Mouse (Mus musculus): Measurements from ENCODE around the gene Pygo2. TPM values are rescaled to one million over a fixed set of nuclear protein-coding genes. Genes with fewer than 3 reads are reported as not detected.
A peak's percentile ranks its signal among the peaks of the same experiment; 100 is the strongest.

Pygo2 gene
- polyA plus RNA-seq, 1 experiment, result 26.2 TPM

DNA sequence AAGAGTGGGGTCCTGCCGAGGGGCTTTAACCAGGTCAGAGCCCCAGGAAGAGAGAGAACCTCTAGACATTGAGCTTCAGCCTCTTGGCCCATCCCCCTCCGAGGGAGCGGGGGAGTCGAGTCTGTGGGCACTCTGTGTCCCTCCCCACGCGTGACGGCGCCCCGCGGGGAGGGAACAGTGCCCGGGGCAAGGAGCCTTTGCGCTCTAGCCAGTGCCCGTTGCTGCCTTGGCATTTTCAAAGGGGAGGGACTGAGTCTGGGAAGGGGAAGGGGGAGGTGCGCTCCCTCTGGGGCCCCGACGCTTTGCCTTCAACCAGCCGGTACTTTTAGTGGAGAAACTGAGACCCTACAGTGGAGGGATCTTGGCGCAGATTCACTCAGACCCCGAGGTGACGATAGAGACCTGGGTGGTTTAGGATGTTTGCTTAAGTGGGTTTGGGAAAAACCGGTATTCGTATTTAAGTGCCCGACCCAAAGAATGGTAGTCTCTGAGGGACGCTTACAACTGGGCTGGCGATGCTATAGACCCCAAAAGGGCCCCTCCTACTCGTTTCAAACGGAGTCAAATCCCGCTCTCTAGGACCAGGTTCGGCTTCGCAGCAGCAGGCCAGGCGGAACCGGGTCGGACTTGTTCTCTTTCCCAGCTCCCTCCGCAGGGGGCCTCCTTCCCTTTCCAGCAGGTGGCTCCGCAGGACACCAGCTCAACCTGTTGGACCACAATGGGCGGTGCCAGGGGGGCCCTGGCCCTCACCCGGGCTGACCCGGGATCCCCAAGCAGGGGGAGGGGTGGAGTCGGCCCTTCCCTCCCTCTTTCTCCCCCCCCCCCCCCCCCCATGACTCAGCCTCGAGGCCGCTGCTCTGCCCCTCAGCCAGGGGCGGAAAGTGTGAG is 35.8 kb upstream of the Pygo2 start, which contains the start of gene Zbtb7b:
TSS of gene Zbtb7b (minus strand) at position 771 of the 888 bp plus-strand sequence.
- TF ChIP-seq POLR2A (IDR thresholded peaks at IDR 0.05; ENCODE audit: low read depth, low read length) (peak; percentile 22), CTCF (conservative IDR thresholded peaks at IDR 0.05; ENCODE audit: insufficient read depth, insufficient read length, low read depth, low read length) (peak; percentile 34)
- DNase-seq, result peak; percentile 95
- Histone ChIP-seq H3K27ac (ENCODE audit: insufficient read depth, low read depth, low read length) (peak within 1 kb of the TSS; percentile 97), H3K36me3 (ENCODE audit: control insufficient read depth, insufficient read depth, low read length) (no peaks in the 10 kb centered on the region), H3K4me1 (ENCODE audit: control insufficient read depth, insufficient read depth, low read length) (peaks cover 24% of the 10 kb centered on the region), H3K27me3 (replicated peaks; ENCODE audit: control insufficient read depth, insufficient read depth, low read length) (no peaks in the 10 kb centered on the region), H3K4me3 (ENCODE audit: insufficient read depth, low read depth, low read length) (peak within 1 kb of the TSS; percentile 65)
- WGBS, result under 1% methylated on average over 39 of the region's 42 CpGs

DNA sequence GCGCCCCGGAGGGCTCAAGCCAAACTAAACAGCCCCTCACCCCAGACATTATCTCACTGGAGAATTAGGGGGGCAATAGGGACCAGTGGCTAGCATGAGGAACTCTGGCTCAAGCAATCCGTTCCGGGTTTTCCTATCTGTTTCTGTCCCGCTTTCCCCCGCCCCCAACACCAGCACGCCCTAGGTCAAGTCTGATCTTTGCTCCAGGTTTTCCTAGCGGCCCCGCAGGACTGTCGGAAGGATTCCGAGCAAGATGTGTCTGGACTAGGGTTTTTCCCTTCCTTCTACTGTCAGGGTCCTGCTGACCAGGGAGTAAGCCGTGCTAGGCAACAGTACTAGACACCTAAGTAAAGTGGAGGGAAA is 35.1 kb upstream of the Pygo2 start:
- peak; percentile 95 for DNase-seq
- Histone ChIP-seq H3K4me1 (ENCODE audit: control insufficient read depth, insufficient read depth, low read length) (peaks cover 19% of the 10 kb centered on the region), H3K4me3 (ENCODE audit: insufficient read depth, low read depth, low read length) (peak overlapping the region; percentile 65), H3K27me3 (replicated peaks; ENCODE audit: control insufficient read depth, insufficient read depth, low read length) (no peaks in the 10 kb centered on the region), H3K36me3 (ENCODE audit: control insufficient read depth, insufficient read depth, low read length) (no peaks in the 10 kb centered on the region), H3K27ac (ENCODE audit: insufficient read depth, low read depth, low read length) (peak overlapping the region; percentile 93)
- peak; percentile 26 for TF ChIP-seq POLR2A (IDR thresholded peaks at IDR 0.05; ENCODE audit: low read depth, low read length)
- TF ChIP-seq CTCF (conservative IDR thresholded peaks at IDR 0.05; ENCODE audit: insufficient read depth, insufficient read length, low read depth, low read length), result no peak
- 1% methylated on average over 10 of the region's 12 CpGs for WGBS

DNA sequence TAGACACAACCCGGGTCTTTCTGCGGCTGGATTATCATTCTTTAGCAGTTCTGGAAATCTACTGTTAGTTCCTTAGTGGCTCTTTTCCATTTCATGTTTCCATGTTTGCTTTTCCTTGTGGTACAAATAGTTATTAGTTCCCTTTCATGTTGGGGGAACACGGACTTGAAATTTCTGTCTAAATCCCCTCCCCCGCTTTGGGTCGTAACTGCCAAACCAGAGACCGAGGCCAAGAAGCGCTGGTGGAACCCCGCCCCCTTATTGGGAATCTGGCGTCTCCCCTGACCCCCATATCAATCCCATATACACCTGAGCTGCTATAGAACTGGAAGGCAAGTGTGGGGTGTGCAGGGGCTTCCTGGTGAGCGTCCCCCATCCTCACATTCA is 34.6 kb upstream of the Pygo2 start:
- DNase-seq, result peak; percentile 32
- peak overlapping the region; percentile 65 for H3K4me3 ChIP-seq (ENCODE audit: insufficient read depth, low read depth, low read length)
- H3K4me1 ChIP-seq (ENCODE audit: control insufficient read depth, insufficient read depth, low read length), result peaks cover 13% of the 10 kb centered on the region; the same call in 1 of the 2 replicates
- WGBS, result 7% methylated on average over 10 of the region's 10 CpGs
- H3K27ac ChIP-seq (ENCODE audit: insufficient read depth, low read depth, low read length), result peak overlapping the region; percentile 93
- no peak for TF ChIP-seq CTCF (conservative IDR thresholded peaks at IDR 0.05; ENCODE audit: insufficient read depth, insufficient read length, low read depth, low read length)
- TF ChIP-seq POLR2A (IDR thresholded peaks at IDR 0.05; ENCODE audit: low read depth, low read length), result no peak
- no peaks in the 10 kb centered on the region for H3K27me3 ChIP-seq (replicated peaks; ENCODE audit: control insufficient read depth, insufficient read depth, low read length)
- no peaks in the 10 kb centered on the region for H3K36me3 ChIP-seq (ENCODE audit: control insufficient read depth, insufficient read depth, low read length)

DNA sequence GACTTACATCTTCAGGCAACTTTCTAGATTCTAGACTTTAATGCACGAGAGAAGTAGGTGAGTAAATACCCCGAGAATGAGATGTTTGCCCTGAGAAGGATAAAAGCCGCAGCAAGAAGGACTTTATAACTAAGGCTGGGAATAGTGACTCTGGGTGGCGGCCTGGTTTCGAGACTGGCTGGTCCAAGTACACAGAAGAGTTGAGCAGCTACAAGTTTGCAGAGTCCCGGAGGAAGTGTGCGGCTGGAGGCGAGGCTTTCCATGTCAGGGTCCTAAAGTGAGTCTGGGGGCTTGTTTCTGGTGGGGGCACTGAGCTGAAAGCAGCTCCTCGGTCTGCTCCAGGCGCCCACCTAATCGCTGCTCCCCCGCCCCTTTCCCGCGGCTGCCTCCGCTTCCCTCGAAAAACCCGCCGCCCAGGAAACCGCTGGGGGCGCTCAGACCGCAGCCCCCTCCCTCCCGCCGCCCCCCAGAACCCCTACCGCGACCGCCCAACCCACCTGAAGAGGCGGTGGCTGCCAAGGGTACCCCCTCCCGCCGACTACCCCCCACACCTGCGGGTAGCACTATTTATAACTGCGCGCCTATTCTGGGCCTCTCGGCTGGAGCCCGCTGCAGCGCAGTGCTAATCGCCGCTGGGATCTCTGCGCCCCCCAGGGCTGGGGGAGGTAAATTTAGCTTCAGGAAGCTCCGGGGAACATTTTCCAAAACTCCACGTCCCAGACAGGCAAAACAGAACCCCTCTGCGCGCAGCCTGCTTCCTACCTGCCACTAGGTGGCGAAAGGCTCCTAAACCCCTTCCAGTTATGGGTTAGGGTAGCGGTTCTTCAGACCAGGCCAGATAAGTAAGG is 34.0 kb upstream of the Pygo2 start:
- Histone ChIP-seq H3K4me1 (ENCODE audit: control insufficient read depth, insufficient read depth, low read length) (peaks cover 10% of the 10 kb centered on the region; the same call in 1 of the 2 replicates), H3K4me3 (ENCODE audit: insufficient read depth, low read depth, low read length) (peak overlapping the region; percentile 65), H3K27me3 (replicated peaks; ENCODE audit: control insufficient read depth, insufficient read depth, low read length) (no peaks in the 10 kb centered on the region), H3K36me3 (ENCODE audit: control insufficient read depth, insufficient read depth, low read length) (no peaks in the 10 kb centered on the region), H3K27ac (ENCODE audit: insufficient read depth, low read depth, low read length) (peak overlapping the region; percentile 6)
- 1% methylated on average over 44 of the region's 44 CpGs for WGBS
- peak; percentile 90 for TF ChIP-seq CTCF (conservative IDR thresholded peaks at IDR 0.05; ENCODE audit: insufficient read depth, insufficient read length, low read depth, low read length)
- TF ChIP-seq POLR2A (IDR thresholded peaks at IDR 0.05; ENCODE audit: low read depth, low read length), result no peak
- DNase-seq, result peak; percentile 82

DNA sequence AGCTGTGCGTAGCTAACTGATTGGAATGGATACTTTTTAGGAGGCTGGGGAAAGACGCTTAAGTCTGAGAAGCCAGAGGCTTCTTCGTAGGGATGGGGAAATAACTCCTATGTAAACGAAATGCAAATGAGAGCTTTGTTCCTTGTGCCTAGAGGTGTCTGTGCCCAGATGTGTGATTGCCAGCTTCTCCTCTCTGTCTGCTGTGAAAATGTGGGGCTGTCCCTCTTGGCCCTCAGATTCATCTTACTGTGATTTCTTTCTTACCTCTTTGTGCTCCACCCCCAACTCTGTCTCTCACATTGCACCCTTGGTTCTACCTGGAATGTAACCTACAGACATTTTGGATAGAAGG is 33.4 kb upstream of the Pygo2 start:
- no peak for TF ChIP-seq CTCF (conservative IDR thresholded peaks at IDR 0.05; ENCODE audit: insufficient read depth, insufficient read length, low read depth, low read length)
- no peak for TF ChIP-seq POLR2A (IDR thresholded peaks at IDR 0.05; ENCODE audit: low read depth, low read length)
- no peak for DNase-seq
- Histone ChIP-seq H3K36me3 (ENCODE audit: control insufficient read depth, insufficient read depth, low read length) (no peaks in the 10 kb centered on the region), H3K27me3 (replicated peaks; ENCODE audit: control insufficient read depth, insufficient read depth, low read length) (no peaks in the 10 kb centered on the region), H3K27ac (ENCODE audit: insufficient read depth, low read depth, low read length) (peak overlapping the region; percentile 28; the same call in 1 of the 2 replicates), H3K4me1 (ENCODE audit: control insufficient read depth, insufficient read depth, low read length) (peaks cover 6% of the 10 kb centered on the region; the same call in 1 of the 2 replicates), H3K4me3 (ENCODE audit: insufficient read depth, low read depth, low read length) (peak overlapping the region; percentile 65; the same call in 1 of the 2 replicates)
- WGBS, result 0% methylated on average over 4 of the region's 4 CpGs

DNA sequence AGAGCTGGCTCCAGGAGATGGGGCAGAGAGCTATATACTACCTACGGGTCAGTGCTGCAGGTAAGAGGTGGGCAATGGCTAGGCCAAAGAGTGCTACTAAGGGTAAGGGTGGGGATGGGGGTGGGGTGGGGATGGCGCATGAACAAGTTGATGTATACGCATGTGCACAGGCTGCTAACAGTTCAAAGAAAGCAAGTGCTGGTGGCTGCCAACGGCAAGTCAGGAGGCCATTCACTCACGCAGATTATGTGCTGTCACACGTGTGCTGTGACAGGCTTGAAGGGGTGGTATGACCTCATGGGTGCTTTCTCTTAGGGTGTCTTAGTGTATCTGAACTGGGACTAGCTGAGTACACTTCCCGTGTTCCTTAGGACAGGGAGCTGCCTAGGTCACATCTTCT is 28.7 kb upstream of the Pygo2 start:
- TF ChIP-seq CTCF (conservative IDR thresholded peaks at IDR 0.05; ENCODE audit: insufficient read depth, insufficient read length, low read depth, low read length), result no peak
- no peak for TF ChIP-seq POLR2A (IDR thresholded peaks at IDR 0.05; ENCODE audit: low read depth, low read length)

More for the DNA sequence above, 28.7 kb upstream of the Pygo2 start:
- H3K27me3 ChIP-seq (replicated peaks; ENCODE audit: control insufficient read depth, insufficient read depth, low read length), result no peaks in the 10 kb centered on the region
- H3K36me3 ChIP-seq (ENCODE audit: control insufficient read depth, insufficient read depth, low read length), result no peaks in the 10 kb centered on the region
- WGBS, result 88% methylated on average over 7 of the region's 7 CpGs
- peaks cover 6% of the 10 kb centered on the region; the same call in 1 of the 2 replicates for H3K4me1 ChIP-seq (ENCODE audit: control insufficient read depth, insufficient read depth, low read length)
- DNase-seq, result no peak
- no peak overlapping the region for H3K27ac ChIP-seq (ENCODE audit: insufficient read depth, low read depth, low read length)
- H3K4me3 ChIP-seq (ENCODE audit: insufficient read depth, low read depth, low read length), result no peak overlapping the region
